Mouse (Mus musculus) spleen, postnatal 10 days (tissue): ENCODE data around the gene Zfp423.

Experiments used
- DNase-seq, 2 experiments: peaks; one replicate each; pipeline ENCODE4 v3.0.0; 2021 to 2022; ENCODE audit warnings: low spot score in 2 of 2

Gene Zfp423

GRCm38 (mm10) chr8:87959320-87959920, at the start of gene Zfp423:
Gene Zfp423 (minus strand): TSS chr8:87959595.
- no peak for DNase-seq

GRCm38 (mm10) chr8:88006811-88007210, 47.4 kb upstream of the Zfp423 start:
- no peak for DNase-seq

GRCm38 (mm10) chr8:87984778-87985177, 25.4 kb upstream of the Zfp423 start:
- no peak for DNase-seq

GRCm38 (mm10) chr8:87984032-87984431, 24.6 kb upstream of the Zfp423 start:
- no peak for DNase-seq

- DNase-seq = no peak
These were observed 23.5 kb upstream of the Zfp423 start for GRCm38 (mm10) chr8:87982936-87983335.

GRCm38 (mm10) chr8:87975466-87975809, 16.0 kb upstream of the Zfp423 start:
- DNase-seq = no peak

GRCm38 (mm10) chr8:87974759-87975465, 15.5 kb upstream of the Zfp423 start:
- no peak for DNase-seq

GRCm38 (mm10) chr8:87974122-87974758, 14.8 kb upstream of the Zfp423 start:
- no peak for DNase-seq

GRCm38 (mm10) chr8:87967866-87968620, 8.6 kb upstream of the Zfp423 start:
- no peak for DNase-seq

- DNase-seq = no peak
These were observed 7.8 kb upstream of the Zfp423 start for GRCm38 (mm10) chr8:87967057-87967820.

GRCm38 (mm10) chr8:87962514-87963225, 3.3 kb upstream of the Zfp423 start:
- no peak for DNase-seq

GRCm38 (mm10) chr8:87961680-87962513, 2.5 kb upstream of the Zfp423 start:
- peak in 1 of 2 experiments; percentile 5 for DNase-seq

GRCm38 (mm10) chr8:87961108-87961507, 1.7 kb upstream of the Zfp423 start:
- peak; percentile 13 to 55 for DNase-seq

GRCm38 (mm10) chr8:87960061-87960749, 810 bp upstream of the Zfp423 start:
- peak; percentile 6 to 43 for DNase-seq

GRCm38 (mm10) chr8:87958451-87959319, 710 bp downstream of the Zfp423 start:
- DNase-seq = peak; percentile 13 to 48

GRCm38 (mm10) chr8:87957871-87958450, 1.4 kb downstream of the Zfp423 start:
- DNase-seq = no peak

GRCm38 (mm10) chr8:87956001-87956400, 3.4 kb downstream of the Zfp423 start:
- no peak for DNase-seq

- no peak for DNase-seq
These were observed 5.9 kb downstream of the Zfp423 start for GRCm38 (mm10) chr8:87953473-87953872.
